Mouse (Mus musculus) layer of hippocampus, postnatal 25 days (tissue): ENCODE measurements around the gene Slc39a1. TPM values are rescaled to one million over a fixed set of nuclear protein-coding genes. Genes with fewer than 3 reads are reported as not detected.
"Not testable (repeated sequence)": the region's sequence is repeated elsewhere in the genome, so short reads cannot be mapped to it uniquely, and the experiment has no call there.

Source experiments
- DNase-seq, 2 experiments: peaks; one replicate each; pipeline ENCODE4 v3.0.0; 2022; ENCODE audit warnings: mixed read lengths in 2 of 2, low spot score in 1 of 2; ENCODE audit errors: extremely low spot score in 1 of 2
- total RNA-seq, 2 experiments: library from RNA; stranded (reverse); gene quantifications; 2 replicates each; pipeline ENCODE4 v1.2.3; 2021

Slc39a1 gene
- total RNA-seq, 2 experiments from 2014 or later = 49.9 to 51.1 TPM

DNA sequence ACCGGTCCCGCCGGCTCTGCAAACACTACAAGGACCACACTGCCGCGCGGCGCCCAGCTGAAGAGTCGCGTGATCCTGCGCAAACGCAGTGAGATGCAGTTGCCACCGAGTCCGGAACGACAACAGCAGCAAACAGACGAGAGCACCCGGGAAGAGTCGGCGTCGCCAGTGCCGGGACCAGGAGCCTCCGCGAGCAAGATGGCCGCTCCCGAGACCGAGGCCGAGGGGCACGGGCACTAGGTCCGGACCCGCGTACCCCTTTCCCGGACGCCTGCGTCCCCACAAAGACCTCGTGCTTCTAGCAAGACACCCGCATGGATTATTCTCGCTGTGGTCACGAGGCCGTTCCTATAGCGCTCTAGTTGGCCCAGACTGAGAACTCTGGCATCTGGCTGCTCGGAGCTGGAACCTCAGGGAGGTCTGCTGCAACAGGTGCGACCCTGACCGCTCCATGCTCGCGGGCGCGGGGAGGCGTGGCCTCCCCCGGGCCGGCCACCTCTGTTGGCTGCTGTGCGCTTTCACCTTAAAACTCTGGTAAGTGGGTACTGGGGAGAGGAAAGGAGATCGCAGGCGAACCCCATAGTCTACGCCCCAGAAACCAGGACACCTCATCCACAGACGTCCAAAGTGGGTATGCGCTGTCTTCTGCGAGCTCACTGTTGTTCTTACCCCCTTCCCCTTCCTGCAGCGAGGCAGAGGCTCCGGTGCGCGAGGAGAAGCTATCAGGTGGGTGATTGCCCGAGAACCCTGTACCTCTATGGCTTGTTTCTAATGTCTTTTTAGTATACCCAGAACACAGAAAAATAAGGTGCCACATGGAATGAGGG is 16.3 kb upstream of the Slc39a1 start, which contains the start of gene Jtb:
TSS of gene Jtb (plus strand) at position 91 of the 827 bp plus-strand sequence.
- peak; percentile 87 for DNase-seq

DNA sequence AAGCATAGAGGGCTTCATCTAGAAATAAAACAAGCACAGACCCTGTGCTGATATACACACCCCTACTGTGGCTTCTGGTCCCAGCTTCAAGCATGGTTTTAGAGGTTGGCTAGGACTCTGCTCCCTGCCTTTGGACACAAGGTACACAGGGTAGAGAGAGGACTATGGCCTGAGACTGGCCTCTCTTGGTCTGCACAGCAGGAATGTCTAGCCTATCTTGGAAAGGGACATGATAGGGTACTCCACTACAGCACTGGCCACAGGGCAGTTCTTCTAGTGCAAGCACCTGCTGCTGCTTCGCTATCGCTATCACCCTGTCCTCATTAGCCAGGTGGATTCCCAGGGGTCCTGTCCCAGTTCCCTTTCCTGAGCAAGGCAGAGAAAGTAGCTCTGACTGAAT is 6.7 kb upstream of the Slc39a1 start:
- DNase-seq = no peak

GRCm38 (mm10) chr3:90241669-90242358 is 6.2 kb upstream of the Slc39a1 start:
- no peak for DNase-seq

DNA sequence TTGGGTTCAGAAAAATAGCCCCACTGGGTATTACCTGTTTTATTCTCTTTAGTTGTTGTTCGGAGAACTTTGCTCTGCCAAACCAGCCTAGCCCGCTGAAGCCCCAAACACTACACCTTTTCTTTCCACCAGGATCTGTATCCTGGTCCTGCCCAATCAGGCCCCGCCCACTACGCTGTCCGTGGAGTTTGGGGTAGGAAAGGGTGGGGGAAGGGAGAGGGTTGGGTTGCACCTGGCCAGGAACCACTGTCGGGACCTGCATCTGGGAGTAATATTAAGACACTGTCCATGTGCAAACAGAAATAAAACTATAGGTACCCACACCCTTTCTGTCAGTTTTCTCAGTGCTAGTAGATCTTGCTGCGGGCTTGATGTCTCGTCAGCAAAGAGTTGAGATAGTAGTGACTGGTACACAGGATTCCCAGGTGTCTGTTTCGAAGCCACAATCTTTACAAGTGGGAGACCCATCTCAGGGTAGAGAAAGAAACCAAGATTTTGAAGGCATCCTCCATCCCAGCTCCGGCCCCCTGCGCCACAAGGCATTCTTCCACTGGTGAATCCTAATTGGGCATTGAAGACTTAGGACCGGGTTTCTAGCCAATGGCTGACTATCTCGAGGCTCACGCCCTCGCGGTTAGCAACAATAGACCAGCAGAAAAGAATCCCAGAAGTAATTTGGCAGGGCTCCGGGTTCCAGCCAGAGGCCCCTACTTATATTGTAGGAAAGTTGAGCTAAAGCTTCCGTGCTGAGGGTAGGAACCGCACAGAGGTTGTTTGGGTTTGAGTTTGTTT is 4.8 kb upstream of the Slc39a1 start, which contains the start of gene Creb3l4:
TSS of gene Creb3l4 (minus strand) at position 529 of the 792 bp plus-strand sequence.
- DNase-seq = no peak

DNA sequence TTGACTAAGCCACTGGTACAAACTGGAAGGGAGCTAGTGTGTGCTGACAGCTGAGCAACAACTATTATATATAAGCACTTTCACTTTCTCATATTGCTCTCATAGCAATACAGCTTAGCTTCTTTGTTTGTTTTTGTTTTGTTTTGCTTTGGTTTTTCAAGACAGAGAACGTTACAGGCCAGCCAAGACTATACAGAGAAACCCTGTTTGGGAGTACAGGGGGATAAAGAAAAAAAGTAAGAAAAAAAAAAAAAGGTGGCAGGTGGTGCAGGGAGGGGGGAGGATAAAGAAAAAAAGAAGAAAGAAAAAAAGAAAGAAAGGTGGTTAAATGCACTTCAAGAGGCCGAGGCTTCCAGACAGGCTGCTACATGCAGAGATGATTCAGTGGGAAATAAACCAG is 2.6 kb upstream of the Slc39a1 start:
- no peak for DNase-seq

DNA sequence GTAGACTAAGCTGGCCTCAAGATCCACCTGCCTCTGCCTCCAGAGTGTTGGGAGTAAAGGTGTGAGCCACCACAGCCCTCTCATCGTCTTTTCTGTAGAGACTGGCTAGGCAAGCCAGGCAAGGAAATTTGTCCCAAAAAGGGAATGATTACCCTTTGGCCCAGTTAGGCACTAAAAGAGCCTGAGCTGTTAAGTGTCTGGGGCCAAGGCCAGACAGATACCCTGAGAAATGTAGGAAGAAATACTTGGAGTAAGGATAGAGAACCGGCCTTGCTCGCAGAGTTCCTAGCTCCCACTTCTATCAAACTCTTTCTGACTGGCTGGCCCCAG is 377 bp upstream of the Slc39a1 start:
- no peak for DNase-seq

DNA sequence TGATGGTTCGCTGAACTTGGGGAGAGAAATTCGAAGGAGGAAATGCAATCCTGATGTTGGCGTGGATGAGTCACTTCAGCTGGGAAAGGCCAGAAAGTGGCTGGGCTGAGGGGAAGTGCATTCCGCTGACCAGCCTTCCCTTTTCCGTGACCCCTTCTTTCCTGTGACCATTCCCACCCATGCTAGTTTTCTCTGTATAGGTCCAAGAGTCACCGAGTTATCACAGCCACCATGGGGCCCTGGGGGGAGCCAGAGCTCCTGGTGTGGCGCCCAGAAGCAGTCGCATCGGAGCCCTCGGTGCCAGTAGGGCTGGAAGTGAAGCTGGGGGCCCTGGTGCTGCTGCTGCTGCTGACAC is 751 bp downstream of the Slc39a1 start:
- no peak for DNase-seq

GRCm38 (mm10) chr3:90250791-90251190 is 2.8 kb downstream of the Slc39a1 start:
- DNase-seq = no peak

GRCm38 (mm10) chr3:90251731-90252226 is 3.8 kb downstream of the Slc39a1 start:
- not testable (repeated sequence) for DNase-seq

DNA sequence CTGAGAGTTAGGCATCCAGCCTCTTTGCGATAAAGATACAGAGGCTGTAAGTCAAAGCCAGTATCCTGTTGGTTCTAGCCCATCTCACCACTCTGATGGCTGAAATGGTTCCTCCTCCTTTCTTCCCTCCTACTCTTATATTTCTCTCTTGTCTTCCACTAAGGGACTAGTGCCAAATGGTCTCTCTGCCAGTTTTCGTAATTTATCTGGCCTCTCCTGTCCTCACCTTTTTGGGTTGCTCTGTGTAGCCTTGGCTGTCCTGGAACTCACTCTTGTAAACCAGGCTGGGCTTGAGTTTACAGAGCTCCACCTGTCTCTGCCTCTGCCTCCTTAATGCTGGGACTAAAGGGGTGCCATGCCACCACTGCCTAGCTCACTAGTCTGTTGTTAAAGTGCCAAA is 4.7 kb downstream of the Slc39a1 start:
- DNase-seq = not testable (repeated sequence)

- not testable (repeated sequence) for DNase-seq
Measured at GRCm38 (mm10) chr3:90253174-90253573, 5.2 kb downstream of the Slc39a1 start.

- peak; percentile 79 to 85 for DNase-seq
Measured at GRCm38 (mm10) chr3:90253653-90254418, 5.9 kb downstream of the Slc39a1 start, which contains the start of gene Crtc2. Crtc2 (plus strand) TSS chr3:90254163.

DNA sequence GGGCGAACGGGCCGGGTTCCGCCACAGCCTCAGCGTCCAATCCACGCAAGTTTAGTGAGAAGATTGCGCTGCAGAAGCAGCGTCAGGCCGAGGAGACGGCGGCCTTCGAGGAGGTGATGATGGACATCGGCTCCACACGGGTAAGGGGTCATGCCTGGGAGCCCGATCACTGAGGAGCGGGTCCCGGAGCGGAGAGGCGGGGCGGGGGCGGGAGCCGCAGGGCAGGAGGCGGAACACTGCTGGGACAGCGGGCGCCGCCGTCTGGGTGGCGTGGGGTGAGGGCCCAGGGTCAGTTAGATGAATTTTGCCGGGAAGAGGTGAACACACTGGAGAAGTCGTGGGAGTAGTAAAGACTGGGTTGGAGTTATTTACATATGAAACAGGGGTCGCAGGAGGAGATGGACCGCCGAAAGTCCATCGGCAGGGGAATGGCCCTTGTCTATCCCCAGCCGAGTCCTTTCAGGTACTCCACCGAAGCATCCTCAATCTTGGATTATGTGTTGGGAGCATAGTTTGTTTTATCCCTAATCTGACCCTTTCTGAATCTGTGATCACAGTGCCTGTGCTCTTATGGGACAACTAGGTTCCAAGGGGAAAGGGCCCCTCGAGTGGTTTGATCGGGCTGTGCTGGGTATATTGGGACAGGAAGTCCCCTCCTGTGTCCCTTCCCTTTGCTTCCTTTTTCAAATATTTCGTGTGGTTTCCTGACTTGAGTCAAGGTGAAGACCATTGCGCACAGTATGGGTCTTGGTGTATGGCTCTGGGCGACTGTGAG is 6.6 kb downstream of the Slc39a1 start:
- no peak for DNase-seq

- no peak for DNase-seq
Measured at GRCm38 (mm10) chr3:90255194-90255565, 7.2 kb downstream of the Slc39a1 start.

GRCm38 (mm10) chr3:90255784-90256353 is 7.9 kb downstream of the Slc39a1 start:
- no peak for DNase-seq

- no peak for DNase-seq
Measured at GRCm38 (mm10) chr3:90256731-90257530, 9.0 kb downstream of the Slc39a1 start.

DNA sequence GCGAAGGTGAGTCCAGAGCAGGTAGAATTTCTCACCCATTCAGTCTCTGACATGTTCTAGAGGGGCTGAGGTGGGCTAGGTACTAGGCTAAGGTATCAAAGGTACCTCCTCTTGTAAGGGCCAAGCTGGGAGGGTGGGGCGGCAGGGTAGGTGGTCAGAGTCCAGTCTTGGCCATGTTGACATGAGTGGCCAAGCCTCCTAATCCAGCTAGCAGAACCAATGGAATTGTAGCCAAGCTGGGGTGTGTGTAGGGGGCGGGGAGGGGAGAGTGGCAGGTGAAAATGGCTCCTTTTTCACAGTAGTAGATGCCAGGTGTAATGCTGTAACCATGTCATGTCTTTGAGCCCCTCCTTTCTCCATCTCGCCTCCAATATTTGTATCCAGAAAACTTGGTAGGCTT is 10.5 kb downstream of the Slc39a1 start:
- DNase-seq = no peak

DNA sequence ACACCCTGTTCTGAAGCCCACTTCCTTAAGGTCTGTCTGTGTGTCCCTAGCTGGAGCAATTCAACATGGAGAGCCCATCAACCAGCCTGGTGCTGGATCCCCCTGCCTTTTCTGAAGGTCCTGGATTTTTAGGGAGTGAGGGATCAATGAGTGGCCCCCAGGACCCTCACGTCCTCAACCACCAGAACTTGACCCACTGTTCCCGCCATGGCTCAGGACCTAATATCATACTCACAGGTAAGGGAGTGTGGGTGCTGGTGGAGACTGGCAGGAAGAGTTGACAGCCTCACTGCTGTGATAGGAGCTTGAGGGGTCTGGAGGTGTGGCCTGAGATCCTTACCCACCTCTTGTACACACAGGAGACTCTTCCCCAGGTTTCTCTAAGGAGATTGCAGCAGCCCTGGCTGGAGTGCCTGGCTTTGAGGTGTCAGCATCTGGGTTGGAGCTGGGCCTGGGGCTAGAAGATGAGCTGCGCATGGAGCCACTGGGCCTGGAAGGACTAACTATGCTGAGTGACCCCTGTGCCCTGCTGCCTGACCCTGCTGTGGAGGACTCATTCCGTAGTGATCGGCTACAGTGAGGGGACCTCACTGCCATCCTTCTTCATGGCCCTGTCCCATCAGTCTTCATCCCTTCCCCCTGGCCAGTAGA is 15.3 kb downstream of the Slc39a1 start:
- DNase-seq = no peak
